Mouse (Mus musculus) small intestine, adult 2 months (tissue): ENCODE data around the gene Mfsd2a.

Source experiments
- CTCF ChIP-seq: fragments of 200-500 bp; IDR thresholded peaks from 2 replicates; pipeline ENCODE4 v1.5.1; 2012; ENCODE audit warnings: low read depth, mild to moderate bottlenecking, control low read depth, inconsistent platforms, low read length, moderate library complexity, mixed read lengths; ENCODE audit not compliant: insufficient replicate concordance, insufficient read length; ENCODE audit errors: extremely low read depth
- POLR2A ChIP-seq: fragments of 200-500 bp; IDR thresholded peaks from 2 replicates; pipeline ENCODE4 v1.6.1; 2012; ENCODE audit warnings: low read depth, mild to moderate bottlenecking, control low read depth, inconsistent platforms, low read length, moderate library complexity

DNA sequence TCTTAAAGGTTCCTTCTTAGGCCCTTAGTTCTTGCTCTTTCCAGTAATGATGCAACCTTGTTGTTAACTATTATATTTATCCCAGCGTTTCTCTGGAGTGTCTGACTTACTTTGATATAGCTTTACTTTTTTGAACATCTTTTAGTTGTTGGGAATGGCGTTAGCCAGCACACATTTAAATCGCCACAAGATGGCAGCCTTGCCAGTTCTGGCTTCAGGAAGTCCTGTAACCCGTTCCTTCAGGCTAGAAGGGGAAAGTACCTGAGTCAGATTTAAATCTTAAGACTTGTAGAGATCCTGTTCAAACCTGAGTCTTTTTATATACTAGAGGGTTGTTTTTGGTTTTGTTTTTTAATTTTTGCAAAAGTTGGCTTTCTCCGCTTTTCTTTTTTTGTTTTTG, 62.7 kb downstream of the Mfsd2a start:
- TF ChIP-seq CTCF (peak; percentile 49; the same call in 1 of the 2 replicates), POLR2A (no peak)
